Mouse (Mus musculus) CH12.LX (cell line): ENCODE results near the gene Ninj1.

Source experiments
- CTCF ChIP-seq, 2 experiments: IDR thresholded peaks in 1 of 2; conservative IDR thresholded peaks in 1 of 2; 2 replicates each; pipeline ENCODE4 v1.5.1; 2011 to 2012; ENCODE audit warnings: low read depth in 2 of 2, low read length in 2 of 2, improper control_type of control experiment in 1 of 2, inconsistent platforms in 1 of 2, mild to moderate bottlenecking in 1 of 2, moderate library complexity in 1 of 2
- ETS1 ChIP-seq: conservative IDR thresholded peaks from 2 replicates; pipeline ENCODE4 v1.6.1; 2012; ENCODE audit warnings: low read depth, mild to moderate bottlenecking, inconsistent platforms, low read length, improper control_type of control experiment, moderate library complexity
- MEF2A ChIP-seq: IDR thresholded peaks from 2 replicates; pipeline ENCODE4 v1.6.1; 2014; ENCODE audit warnings: low read depth, mild to moderate bottlenecking, inconsistent platforms, low read length, improper control_type of control experiment, borderline replicate concordance
- ZNF384 ChIP-seq: IDR thresholded peaks from 2 replicates; pipeline ENCODE4 v1.6.1; 2012; ENCODE audit warnings: low read depth, low read length, improper control_type of control experiment, inconsistent platforms

GRCm38 (mm10) chr13:49144451-49144850, 42.8 kb upstream of the Ninj1 start:
- TF ChIP-seq MEF2A (no peak), CTCF (conservative IDR thresholded peaks at IDR 0.05 in 1 of 2, IDR thresholded peaks at IDR 0.05 in 1 of 2; ENCODE audit: low read depth in 2 of 2, low read length in 2 of 2) (no peak), ZNF384 (no peak), ETS1 (no peak)
